Mouse (Mus musculus) liver, postnatal 0 days (tissue): Measurements from ENCODE around the gene Tmem179b.

Experiments used
- CTCF ChIP-seq: sonication (generic); IDR thresholded peaks from 2 replicates; pipeline ENCODE4 v1.5.1; 2016; ENCODE audit warnings: antibody characterized with exemption, low read depth
- EP300 ChIP-seq: IDR thresholded peaks from 2 replicates; pipeline ENCODE4 v1.6.1; 2016; ENCODE audit warnings: antibody characterized with exemption, low read depth, mild to moderate bottlenecking

- TF ChIP-seq EP300 (no peak), CTCF (no peak)
These were observed 32.1 kb downstream of the Tmem179b start for GRCm38 (mm10) chr19:8742176-8742575.
